14 mouse cellular contexts compared by ENCODE assay signal in genomic region chr12:8494675-8495074, GRCm38 (mm10).
"Had no signal": no experiment of that assay in that cellular context is flagged by ENCODE, and none has a peak within 500 bp of the region (broad histone marks: within the 10 kb centered on the region; RNA-seq: fewer than 3 reads in every experiment).

No protein-coding gene starts in this region.

- H3K4me3 ChIP-seq: kidney, embryonic 15.5 days; limb, embryonic 12.5 days; liver, embryonic 13.5 days; lung, embryonic 15.5 days; midbrain, embryonic 10.5 days; neural tube, embryonic 13.5 days had no signal

- H3K27ac ChIP-seq: kidney, embryonic 15.5 days; limb, embryonic 12.5 days; liver, embryonic 13.5 days; lung, embryonic 15.5 days; midbrain, embryonic 10.5 days; neural tube, embryonic 13.5 days had no signal

- DNase-seq: kidney, adult 2 months; kidney, postnatal 25 days; liver; liver, embryonic 13.5 days; liver, postnatal 0 days; retina, postnatal 1 day; right cerebral cortex, postnatal 4 days; spleen, adult 18-20 months; thymus, postnatal 36 days had no signal
